Mouse (Mus musculus) lung, postnatal 0 days (tissue): ENCODE data around the gene Mapkapk3. TPM values are rescaled to one million over a fixed set of nuclear protein-coding genes. Genes with fewer than 3 reads are reported as not detected.

Experiments used
- ATAC-seq: fragments of 200-750 bp; cut with Nextera tagmentation; 2 replicates; pipeline ENCODE4 v1.8.0; 2017; ENCODE audit warnings: moderate library complexity
- DNase-seq: peaks from one replicate; pipeline ENCODE4 v3.0.0-alpha.2; 2016; ENCODE audit warnings: low spot score
- H3K27ac ChIP-seq: fragments of 300-500 bp; sonication (generic); 2 replicates; pipeline ENCODE4 v1.5.1; 2014; ENCODE audit warnings: antibody characterized with exemption, mild to moderate bottlenecking, low read length, mixed read lengths
- H3K27me3 ChIP-seq: fragments of 300-500 bp; sonication (generic); replicated peaks from 2 replicates; pipeline ENCODE4 v1.6.1; 2014; ENCODE audit warnings: low read length, mixed read lengths; ENCODE audit not compliant: insufficient read depth
- H3K36me3 ChIP-seq: fragments of 300-500 bp; sonication (generic); 2 replicates; pipeline ENCODE4 v1.6.1; 2014; ENCODE audit warnings: low read length, mixed read lengths; ENCODE audit not compliant: insufficient read depth
- H3K4me1 ChIP-seq: fragments of 300-500 bp; sonication (generic); 2 replicates; pipeline ENCODE4 v1.6.1; 2014; ENCODE audit warnings: antibody characterized with exemption, low read depth, low read length, mixed read lengths; ENCODE audit not compliant: insufficient read depth
- H3K4me2 ChIP-seq: fragments of 300-500 bp; sonication (generic); replicated peaks from 2 replicates; pipeline ENCODE4 v1.6.1; 2014; ENCODE audit warnings: low read depth, mild to moderate bottlenecking, low read length, moderate library complexity, mixed read lengths
- H3K4me3 ChIP-seq: fragments of 300-500 bp; sonication (generic); 2 replicates; pipeline ENCODE4 v1.5.1; 2014; ENCODE audit warnings: low read depth, low read length
- H3K9ac ChIP-seq: fragments of 300-500 bp; sonication (generic); replicated peaks from 2 replicates; pipeline ENCODE4 v1.6.1; 2014; ENCODE audit warnings: low read depth, mild to moderate bottlenecking
- H3K9me3 ChIP-seq: fragments of 300-500 bp; sonication (generic); 2 replicates; pipeline ENCODE4 v1.6.1; 2016; ENCODE audit warnings: low read length, mixed read lengths
- CTCF ChIP-seq: IDR thresholded peaks from 2 replicates; pipeline ENCODE4 v1.5.1; 2016; ENCODE audit warnings: antibody characterized with exemption, mild to moderate bottlenecking
- EP300 ChIP-seq: IDR thresholded peaks from 2 replicates; pipeline ENCODE4 v1.6.1; 2016; ENCODE audit warnings: antibody characterized with exemption, mild to moderate bottlenecking, control low read depth
- WGBS: fragments of 180-500 bp; shearing (Covaris S2); extraction: QIAGEN DNeasy Blood & Tissue Kit; methylation state at CpG from one replicate; pipeline ENCODE4 v1.1.7; 2014; 5-methylcytosine and 5-hydroxymethylcytosine counted together
- polyA plus RNA-seq: library from polyadenylated mRNA; unstranded; fragments of >200 nt; fragmentation: Nextera tagmentation; extraction: Ambion mirVana; gene quantifications from 2 replicates; pipeline ENCODE4 v1.2.1, GENCODE M21; 2015

The Mapkapk3 gene
- polyA plus RNA-seq, 1 experiment from 2014 or later, result 22.9 TPM

DNA sequence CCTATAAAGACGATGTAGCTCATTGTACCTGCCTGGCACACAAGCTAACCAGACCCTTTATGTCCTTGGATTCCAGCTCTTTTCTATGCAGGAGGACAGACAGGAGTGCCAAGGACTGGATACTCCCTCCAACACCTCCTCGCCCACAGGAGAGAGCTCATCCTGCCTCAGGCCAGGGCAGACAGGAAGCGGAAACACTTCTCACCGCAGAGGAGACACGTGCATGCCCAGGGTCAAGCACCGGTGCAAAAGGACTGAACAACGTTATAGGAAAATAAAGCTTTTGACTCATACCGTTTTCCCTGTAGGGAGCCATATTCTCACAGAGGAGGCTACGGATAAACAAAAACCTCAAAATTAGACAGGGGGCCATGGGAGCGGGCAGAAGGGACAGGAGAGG lies 16.5 kb downstream of the Mapkapk3 start:
- Histone ChIP-seq H3K4me3 (no peak overlapping the region), H3K4me1 (no peaks in the 10 kb centered on the region), H3K9ac (no peak overlapping the region), H3K36me3 (no peaks in the 10 kb centered on the region), H3K27ac (no peak overlapping the region), H3K4me2 (no peak overlapping the region), H3K27me3 (no peaks in the 10 kb centered on the region), H3K9me3 (no peaks in the 10 kb centered on the region)
- TF ChIP-seq EP300, result no peak
- no peak for TF ChIP-seq CTCF
- ATAC-seq (no peak), DNase-seq (no peak)
- WGBS, result 47% methylated on average over 10 of the region's 10 CpGs

DNA sequence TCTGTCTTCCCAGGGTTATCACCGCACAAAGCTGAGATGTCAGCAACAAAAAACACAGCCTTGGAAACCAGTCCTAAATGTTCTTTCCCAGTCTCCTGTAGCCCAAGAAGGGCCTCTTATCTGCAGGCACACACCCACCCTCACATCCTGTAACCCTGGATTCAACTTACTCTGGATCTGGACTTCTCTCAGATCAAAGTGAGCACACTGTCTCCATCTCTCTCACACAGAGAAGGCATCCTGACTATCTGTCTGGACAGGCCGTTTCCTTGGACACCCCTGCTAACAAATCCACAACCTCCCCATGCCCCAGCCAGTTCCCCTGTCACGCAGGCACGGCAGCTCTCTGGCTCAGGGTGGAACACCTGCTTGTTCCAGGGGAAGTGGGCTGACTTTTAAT lies 17.4 kb downstream of the Mapkapk3 start:
- DNase-seq, result no peak
- Histone ChIP-seq H3K4me1 (no peaks in the 10 kb centered on the region), H3K27ac (no peak overlapping the region), H3K4me3 (no peak overlapping the region), H3K4me2 (no peak overlapping the region), H3K27me3 (no peaks in the 10 kb centered on the region), H3K9me3 (no peaks in the 10 kb centered on the region), H3K36me3 (no peaks in the 10 kb centered on the region), H3K9ac (no peak overlapping the region)
- no peak for ATAC-seq
- WGBS, result 46% methylated on average over 4 of the region's 4 CpGs
- TF ChIP-seq CTCF (no peak), EP300 (no peak)

DNA sequence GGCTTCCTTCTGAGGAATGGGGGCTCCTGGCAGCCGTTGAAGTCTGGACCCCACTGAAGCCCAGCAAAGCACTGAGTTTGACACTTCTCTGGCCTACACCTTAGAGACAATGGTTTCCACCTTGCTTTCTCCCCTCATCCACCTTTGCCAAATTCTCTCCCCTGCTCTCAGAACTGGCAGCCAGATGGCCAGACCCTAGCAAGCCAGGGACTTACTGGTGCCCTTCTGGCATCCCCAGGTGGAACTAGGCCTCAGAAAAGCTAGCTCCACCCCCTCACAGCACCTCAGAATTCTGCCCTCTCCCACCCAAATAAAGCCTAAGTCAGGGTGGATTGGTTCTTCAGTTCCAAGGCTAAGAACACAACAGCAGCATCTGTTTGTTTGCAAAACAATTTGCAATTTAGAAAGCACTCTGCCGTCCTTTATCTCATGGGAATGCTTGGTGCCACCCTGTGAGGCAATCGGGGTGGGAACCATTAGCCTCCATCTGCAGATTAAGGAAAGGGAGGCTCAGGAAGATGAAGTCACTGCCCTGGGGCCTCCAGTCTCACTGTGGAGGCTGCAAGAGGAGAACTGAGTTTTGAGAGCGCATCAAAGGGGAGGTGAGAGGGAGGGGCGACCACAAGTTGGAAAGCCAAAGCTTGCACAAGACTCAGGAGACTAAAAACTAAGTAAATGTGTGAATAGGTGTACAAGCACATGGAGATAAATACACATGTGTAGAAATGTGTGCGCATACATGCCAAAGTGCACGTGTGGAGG lies 18.3 kb downstream of the Mapkapk3 start:
- 61% methylated on average over 7 of the region's 7 CpGs for WGBS

DNA sequence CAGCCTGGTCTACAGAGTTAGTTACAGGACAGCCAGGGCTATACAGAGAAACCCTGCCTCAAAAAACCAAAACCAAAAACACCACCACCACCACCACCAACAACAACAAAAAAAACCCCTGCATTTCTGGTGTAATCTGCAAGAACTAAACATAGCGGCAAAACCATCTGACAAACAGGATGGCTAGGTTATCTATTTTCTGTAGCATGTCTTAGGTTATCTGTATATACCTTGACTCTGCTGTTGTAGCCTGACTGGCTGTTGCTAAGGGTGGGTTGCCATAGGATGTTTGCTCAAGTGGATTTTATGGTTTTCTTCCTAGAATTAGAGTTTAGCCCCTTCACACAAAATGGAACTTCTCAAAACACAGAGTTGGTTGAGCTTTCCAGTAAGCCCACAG lies 19.9 kb downstream of the Mapkapk3 start:
- Histone ChIP-seq H3K27me3 (no peaks in the 10 kb centered on the region), H3K4me1 (no peaks in the 10 kb centered on the region), H3K4me2 (no peak overlapping the region), H3K27ac (no peak overlapping the region), H3K36me3 (no peaks in the 10 kb centered on the region), H3K9ac (no peak overlapping the region), H3K9me3 (no peaks in the 10 kb centered on the region), H3K4me3 (no peak overlapping the region)
- ATAC-seq (no peak), DNase-seq (no peak)
- TF ChIP-seq CTCF, result no peak
- 91% methylated on average over 1 of the region's 1 CpGs for WGBS

More for the DNA sequence above, 18.3 kb downstream of the Mapkapk3 start:
- no peaks in the 10 kb centered on the region for H3K9me3 ChIP-seq
- H3K36me3 ChIP-seq, result no peaks in the 10 kb centered on the region
- H3K4me3 ChIP-seq, result no peak overlapping the region
- no peak overlapping the region for H3K9ac ChIP-seq
- H3K4me2 ChIP-seq, result no peak overlapping the region
- DNase-seq (no peak), ATAC-seq (no peak)
- no peak for TF ChIP-seq EP300
- TF ChIP-seq CTCF, result no peak
- no peak overlapping the region for H3K27ac ChIP-seq
- H3K27me3 ChIP-seq, result no peaks in the 10 kb centered on the region
- H3K4me1 ChIP-seq, result no peaks in the 10 kb centered on the region

DNA sequence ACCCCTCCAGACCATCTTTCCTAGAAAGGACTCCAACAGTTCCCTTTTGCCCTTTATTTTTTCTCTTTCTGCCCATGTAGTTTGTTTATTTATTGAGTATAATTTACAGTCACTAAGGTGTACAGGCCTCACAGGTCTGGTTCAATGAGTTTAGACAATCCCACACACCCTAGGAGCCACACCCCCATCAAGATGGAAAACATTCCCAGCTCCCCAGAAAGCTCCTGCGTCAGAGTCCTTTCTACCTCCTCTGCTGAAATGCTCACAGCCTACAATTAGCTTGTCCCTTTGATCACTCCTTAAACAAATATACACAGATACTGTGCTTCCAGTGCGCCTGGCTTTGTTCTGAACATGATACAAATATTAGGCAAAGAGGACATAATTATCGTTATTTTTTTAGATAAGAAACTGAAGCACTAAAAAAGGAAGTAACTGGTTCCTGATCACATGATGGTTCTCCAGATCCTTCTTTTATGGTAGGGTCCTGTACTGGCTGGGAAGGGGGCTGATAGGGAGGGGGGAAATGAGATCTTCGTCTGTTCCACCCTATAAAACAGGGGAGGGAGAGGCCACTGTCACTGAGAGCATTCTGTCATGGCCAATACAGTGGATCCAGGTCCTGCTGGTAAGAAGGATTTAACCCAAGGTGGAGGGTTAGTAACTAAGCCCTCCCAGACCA lies 21.8 kb downstream of the Mapkapk3 start:
- no peak overlapping the region for H3K4me2 ChIP-seq
- H3K27me3 ChIP-seq, result no peaks in the 10 kb centered on the region
- H3K4me3 ChIP-seq, result no peak overlapping the region
- H3K27ac ChIP-seq, result no peak overlapping the region
- no peak for ATAC-seq
- DNase-seq, result no peak
- WGBS, result 16% methylated on average over 4 of the region's 4 CpGs
- H3K36me3 ChIP-seq, result no peaks in the 10 kb centered on the region
- H3K9ac ChIP-seq, result no peak overlapping the region
- no peak for TF ChIP-seq CTCF
- TF ChIP-seq EP300, result no peak
- no peaks in the 10 kb centered on the region for H3K9me3 ChIP-seq
- H3K4me1 ChIP-seq, result no peaks in the 10 kb centered on the region

DNA sequence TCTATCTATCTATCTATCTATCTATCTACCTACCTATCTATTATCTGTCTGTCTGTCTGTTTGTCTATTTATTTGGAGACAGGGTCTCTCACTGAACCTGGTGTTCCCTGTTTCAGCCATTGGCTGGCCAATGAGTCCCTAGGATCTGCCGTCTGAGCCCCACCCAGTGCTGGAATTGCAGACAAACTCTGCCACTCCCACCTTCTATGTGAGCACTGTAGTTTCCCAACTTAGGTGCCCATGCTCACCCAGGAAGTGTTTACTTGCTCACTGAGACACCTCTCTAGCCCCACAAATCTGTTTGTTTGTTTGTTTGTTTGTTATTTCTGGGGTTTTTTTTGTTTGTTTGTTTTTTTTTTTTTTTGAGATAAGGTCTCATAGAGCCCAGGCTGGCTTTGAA lies 22.6 kb downstream of the Mapkapk3 start:
- TF ChIP-seq EP300 (no peak), CTCF (no peak)
- ATAC-seq, result no peak
- WGBS, result 34% methylated on average over 1 of the region's 1 CpGs

More for the DNA sequence above, 22.6 kb downstream of the Mapkapk3 start:
- DNase-seq, result no peak
- no peak overlapping the region for H3K4me2 ChIP-seq
- H3K9ac ChIP-seq, result no peak overlapping the region
- H3K4me3 ChIP-seq, result no peak overlapping the region
- no peak overlapping the region for H3K27ac ChIP-seq
- no peaks in the 10 kb centered on the region for H3K9me3 ChIP-seq
- H3K27me3 ChIP-seq, result no peaks in the 10 kb centered on the region
- H3K36me3 ChIP-seq, result no peaks in the 10 kb centered on the region
- H3K4me1 ChIP-seq, result no peaks in the 10 kb centered on the region
